Mouse (Mus musculus) hindbrain, postnatal 0 days (tissue): ENCODE results near the gene Aldh1a7. TPM values are rescaled to one million over a fixed set of nuclear protein-coding genes. Genes with fewer than 3 reads are reported as not detected.
"Not testable (repeated sequence)": the region's sequence is repeated elsewhere in the genome, so short reads cannot be mapped to it uniquely, and the experiment has no call there.

Experiments
- ATAC-seq: fragments of 200-750 bp; cut with Nextera tagmentation; 2 replicates; pipeline ENCODE4 v1.8.0; 2017; ENCODE audit warnings: mild to moderate bottlenecking, moderate TSS enrichment, moderate library complexity
- DNase-seq: peaks from one replicate; pipeline ENCODE4 v3.0.0-alpha.2; 2015; ENCODE audit warnings: low spot score
- H3K27ac ChIP-seq: fragments of 300-500 bp; sonication (generic); 2 replicates; pipeline ENCODE4 v1.5.1; 2014; ENCODE audit warnings: mild to moderate bottlenecking
- H3K27me3 ChIP-seq: fragments of 300-500 bp; sonication (generic); 2 replicates; pipeline ENCODE4 v1.6.1; 2014; ENCODE audit warnings: low read length, mixed read lengths; ENCODE audit not compliant: insufficient read depth
- H3K36me3 ChIP-seq: fragments of 300-500 bp; sonication (generic); 2 replicates; pipeline ENCODE4 v1.6.1; 2014; ENCODE audit warnings: low read length, mixed read lengths; ENCODE audit not compliant: insufficient read depth
- H3K4me1 ChIP-seq: fragments of 300-500 bp; sonication (generic); 2 replicates; pipeline ENCODE4 v1.6.1; 2014; ENCODE audit warnings: antibody characterized with exemption, low read length, mixed read lengths; ENCODE audit not compliant: insufficient read depth
- H3K4me2 ChIP-seq: fragments of 300-500 bp; sonication (generic); 2 replicates; pipeline ENCODE4 v1.6.1; 2014; ENCODE audit warnings: low read depth, mild to moderate bottlenecking, low read length, moderate library complexity, mixed read lengths
- H3K4me3 ChIP-seq: fragments of 300-500 bp; sonication (generic); 2 replicates; pipeline ENCODE4 v1.5.1; 2014; ENCODE audit warnings: low read length
- H3K9ac ChIP-seq: fragments of 300-500 bp; sonication (generic); replicated peaks from 2 replicates; pipeline ENCODE4 v1.6.1; 2014; ENCODE audit warnings: mild to moderate bottlenecking, low read length, moderate library complexity, mixed read lengths
- H3K9me3 ChIP-seq: fragments of 300-500 bp; sonication (generic); 2 replicates; pipeline ENCODE4 v1.6.1; 2016; ENCODE audit warnings: low read length, mixed read lengths
- CTCF ChIP-seq: IDR thresholded peaks from 2 replicates; pipeline ENCODE4 v1.5.1; 2016; ENCODE audit warnings: antibody characterized with exemption, control low read depth, low read depth
- WGBS: fragments of 180-500 bp; shearing (Covaris S2); extraction: QIAGEN DNeasy Blood & Tissue Kit; methylation state at CpG from one replicate; pipeline ENCODE4 v1.1.7; 2014; 5-methylcytosine and 5-hydroxymethylcytosine counted together
- polyA plus RNA-seq: library from polyadenylated mRNA; unstranded; fragments of >200 nt; fragmentation: Nextera tagmentation; extraction: Ambion mirVana; gene quantifications from 2 replicates; pipeline ENCODE4 v1.2.1, GENCODE M21; 2015
- total RNA-seq: library from RNA; depleted of rRNA; stranded (reverse); fragments of >200 nt; gene quantifications from 2 replicates; pipeline ENCODE4 v1.2.3, GENCODE M21; 2014

Gene Aldh1a7
- total and polyA plus RNA-seq, 2 experiments from 2014 or later = 1.6 to 1.7 TPM

DNA sequence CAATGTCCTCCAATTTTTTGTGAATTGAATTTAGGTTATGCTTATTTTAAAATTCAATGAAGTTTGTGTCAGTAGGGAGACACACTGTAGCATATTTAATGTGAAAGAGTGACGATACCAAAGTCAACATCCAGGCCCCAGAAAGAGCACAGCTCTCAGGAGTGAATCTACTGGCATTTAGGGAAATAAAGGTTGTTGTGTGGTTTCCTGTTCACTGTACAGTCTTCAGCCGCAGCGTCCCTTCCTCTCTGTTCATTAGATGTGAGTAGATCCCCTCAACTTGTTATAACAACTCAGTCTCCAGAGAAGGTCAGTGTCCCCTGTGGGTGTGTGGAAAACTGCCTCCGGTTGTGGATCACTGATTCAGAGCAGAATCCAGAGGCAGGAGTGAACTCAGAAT is 20.6 kb downstream of the Aldh1a7 start:
- Histone ChIP-seq H3K27ac (no peak overlapping the region), H3K4me1 (no peaks in the 10 kb centered on the region), H3K9ac (no peak overlapping the region), H3K4me3 (no peak overlapping the region), H3K4me2 (no peak overlapping the region), H3K36me3 (no peaks in the 10 kb centered on the region), H3K9me3 (no peaks in the 10 kb centered on the region), H3K27me3 (no peaks in the 10 kb centered on the region)
- WGBS = 80% methylated on average over 4 of the region's 4 CpGs
- DNase-seq (no peak), ATAC-seq (no peak)
- no peak for TF ChIP-seq CTCF

- Histone ChIP-seq H3K27me3 (no peaks in the 10 kb centered on the region), H3K36me3 (no peaks in the 10 kb centered on the region), H3K27ac (no peak overlapping the region), H3K4me1 (no peaks in the 10 kb centered on the region), H3K4me3 (no peak overlapping the region), H3K9ac (no peak overlapping the region), H3K4me2 (no peak overlapping the region), H3K9me3 (no peaks in the 10 kb centered on the region)
- ATAC-seq (no peak), DNase-seq (no peak)
- 19% methylated on average over 3 of the region's 3 CpGs for WGBS
- no peak for TF ChIP-seq CTCF
Observed at GRCm38 (mm10) chr19:20702074-20702473, 25.3 kb downstream of the Aldh1a7 start.

GRCm38 (mm10) chr19:20677697-20678355 is 49.5 kb downstream of the Aldh1a7 start:
- H3K27me3 ChIP-seq = no peaks in the 10 kb centered on the region
- WGBS = 85% methylated on average over 3 of the region's 3 CpGs
- TF ChIP-seq CTCF = no peak

GRCm38 (mm10) chr19:20654141-20654873 is 73.1 kb downstream of the Aldh1a7 start:
- no peaks in the 10 kb centered on the region for H3K27me3 ChIP-seq
- ATAC-seq (no peak), DNase-seq (no peak)
- H3K4me3 ChIP-seq = no peak overlapping the region
- no peaks in the 10 kb centered on the region for H3K36me3 ChIP-seq
- H3K9ac ChIP-seq = no peak overlapping the region
- 58% methylated on average over 3 of the region's 3 CpGs for WGBS
- H3K27ac ChIP-seq = no peak overlapping the region
- H3K9me3 ChIP-seq = no peaks in the 10 kb centered on the region
- no peaks in the 10 kb centered on the region for H3K4me1 ChIP-seq
- no peak overlapping the region for H3K4me2 ChIP-seq
- no peak for TF ChIP-seq CTCF

More at GRCm38 (mm10) chr19:20677697-20678355, 49.5 kb downstream of the Aldh1a7 start:
- H3K27ac ChIP-seq = no peak overlapping the region
- no peaks in the 10 kb centered on the region for H3K9me3 ChIP-seq
- H3K4me3 ChIP-seq = no peak overlapping the region
- no peak overlapping the region for H3K4me2 ChIP-seq
- no peaks in the 10 kb centered on the region for H3K4me1 ChIP-seq
- no peaks in the 10 kb centered on the region for H3K36me3 ChIP-seq
- DNase-seq (no peak), ATAC-seq (no peak)
- H3K9ac ChIP-seq = no peak overlapping the region

GRCm38 (mm10) chr19:20653082-20653676 is 74.2 kb downstream of the Aldh1a7 start:
- Histone ChIP-seq H3K36me3 (no peaks in the 10 kb centered on the region), H3K4me1 (no peaks in the 10 kb centered on the region), H3K4me3 (no peak overlapping the region), H3K27me3 (no peaks in the 10 kb centered on the region), H3K4me2 (no peak overlapping the region), H3K9me3 (no peaks in the 10 kb centered on the region), H3K9ac (no peak overlapping the region), H3K27ac (no peak overlapping the region)
- ATAC-seq (no peak), DNase-seq (no peak)
- TF ChIP-seq CTCF = no peak
- 83% methylated on average over 1 of the region's 1 CpGs for WGBS

DNA sequence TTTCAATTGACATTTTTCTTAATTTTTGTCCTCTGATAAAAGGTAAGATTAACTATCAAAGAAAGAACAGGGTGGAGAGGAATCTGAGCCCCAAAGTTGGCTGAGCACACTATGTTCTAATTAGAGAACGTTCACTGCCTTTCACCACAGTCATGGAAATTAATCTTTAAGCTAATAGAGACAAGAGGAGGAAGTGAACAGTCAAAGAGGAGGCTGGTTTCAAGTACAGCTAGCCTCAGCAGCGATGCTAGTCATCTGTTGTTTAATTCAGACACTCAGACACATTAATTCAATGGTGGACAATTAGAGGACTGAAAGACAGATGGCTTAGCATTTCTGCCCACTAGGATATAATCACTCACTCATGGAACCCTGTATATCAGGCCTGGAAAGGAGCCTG is 77.4 kb downstream of the Aldh1a7 start:
- no peaks in the 10 kb centered on the region for H3K9me3 ChIP-seq
- TF ChIP-seq CTCF = no peak
- ATAC-seq (no peak), DNase-seq (no peak)
- no peaks in the 10 kb centered on the region for H3K4me1 ChIP-seq
- H3K9ac ChIP-seq = no peak overlapping the region
- WGBS = 15% methylated on average over 2 of the region's 2 CpGs
- no peak overlapping the region for H3K4me3 ChIP-seq
- H3K4me2 ChIP-seq = no peak overlapping the region
- H3K36me3 ChIP-seq = no peaks in the 10 kb centered on the region
- H3K27ac ChIP-seq = no peak overlapping the region
- no peaks in the 10 kb centered on the region for H3K27me3 ChIP-seq

DNA sequence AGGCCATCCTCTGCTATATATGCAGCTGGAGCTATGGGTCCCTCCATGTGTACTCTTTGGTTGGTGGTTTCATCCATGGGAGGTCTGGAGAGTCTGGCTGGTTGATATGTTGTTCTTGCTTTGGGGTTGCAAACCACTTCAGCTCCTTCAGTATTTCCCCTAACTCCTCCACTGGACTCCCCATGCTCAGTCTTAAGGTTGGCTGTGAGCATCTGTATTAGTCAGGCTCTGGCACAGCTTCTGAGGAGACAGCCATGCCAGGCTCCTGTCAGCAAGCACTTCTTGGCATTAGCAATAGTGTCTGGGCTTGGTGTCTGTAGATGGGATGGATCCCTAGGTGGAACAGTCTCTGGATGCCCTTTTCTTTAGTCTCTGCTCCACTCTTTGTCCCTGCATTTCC is 79.9 kb downstream of the Aldh1a7 start:
- H3K27me3 ChIP-seq, ATAC-seq, H3K9me3 ChIP-seq, H3K36me3 ChIP-seq, H3K9ac ChIP-seq, H3K4me2 ChIP-seq, H3K4me3 ChIP-seq, H3K27ac ChIP-seq, DNase-seq, H3K4me1 ChIP-seq: not testable (repeated sequence)
